Mouse (Mus musculus) megakaryocyte, embryonic 14.5 days (primary cell): ENCODE data around the gene Gm4922. TPM values are rescaled to one million over a fixed set of nuclear protein-coding genes. Genes with fewer than 3 reads are reported as not detected.

Experiments used
- H3K27me3 ChIP-seq: replicated peaks from 2 replicates; pipeline ENCODE3; 2012; ENCODE audit warnings: inconsistent platforms
- H3K36me3 ChIP-seq: replicated peaks from 2 replicates; pipeline ENCODE3; 2012; ENCODE audit warnings: low read length, inconsistent platforms, mixed read lengths
- H3K4me1 ChIP-seq: 2 replicates; pipeline ENCODE4 v1.6.1; 2012; ENCODE audit warnings: inconsistent platforms
- H3K4me3 ChIP-seq: replicated peaks from 2 replicates; pipeline ENCODE3; 2012; ENCODE audit warnings: moderate library complexity, mild to moderate bottlenecking, inconsistent platforms
- H3K9me3 ChIP-seq: 2 replicates; pipeline ENCODE4 v1.6.1; 2012; ENCODE audit warnings: inconsistent platforms
- FLI1 ChIP-seq: IDR thresholded peaks from 2 replicates; pipeline ENCODE4 v1.6.1; 2012; ENCODE audit warnings: low read length, inconsistent platforms, mixed read lengths
- GATA1 ChIP-seq: IDR thresholded peaks from 3 replicates; pipeline ENCODE4 v1.6.1; 2012; ENCODE audit warnings: mixed read lengths, low read length, inconsistent platforms, borderline replicate concordance
- polyA plus RNA-seq: library from polyadenylated mRNA; stranded (reverse); fragments of >175 nt; gene quantifications from 2 replicates; pipeline ENCODE4 v1.2.3, GENCODE M21; 2012; ENCODE audit warnings: low replicate concordance; ENCODE audit not compliant: insufficient read depth

The Gm4922 gene
- polyA plus RNA-seq, 1 experiment = not detected

GRCm38 (mm10) chr10:18790063-18790462, 3.5 kb upstream of the Gm4922 start:
- TF ChIP-seq GATA1 (no peak), FLI1 (no peak)
- no peaks in the 10 kb centered on the region for H3K4me1 ChIP-seq
- no peaks in the 10 kb centered on the region for H3K27me3 ChIP-seq
- H3K36me3 ChIP-seq = no peaks in the 10 kb centered on the region
- H3K4me3 ChIP-seq = no peak overlapping the region
- H3K9me3 ChIP-seq = no peaks in the 10 kb centered on the region

DNA sequence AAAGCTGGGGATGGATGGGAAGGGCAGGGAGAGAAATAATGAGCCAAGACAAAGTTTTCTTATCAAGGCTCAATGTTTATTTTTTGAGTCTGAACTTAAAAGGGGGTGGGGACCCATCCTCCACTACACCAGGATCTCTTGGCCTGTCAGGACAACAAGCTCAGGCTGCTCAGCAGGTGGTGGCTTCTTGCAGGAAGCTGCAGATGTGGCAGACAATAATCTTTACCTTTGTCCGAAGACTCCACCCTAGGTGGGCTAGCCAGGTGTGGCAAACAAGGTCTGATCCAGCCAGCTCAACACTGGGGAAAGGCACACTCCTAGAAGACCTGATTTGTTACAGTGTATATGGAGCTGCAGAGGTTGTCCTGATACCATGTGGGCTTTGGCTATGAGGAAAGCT, 2.0 kb upstream of the Gm4922 start:
- H3K9me3 ChIP-seq = no peaks in the 10 kb centered on the region
- peaks cover 2% of the 10 kb centered on the region for H3K27me3 ChIP-seq
- no peak for TF ChIP-seq FLI1
- TF ChIP-seq GATA1 = no peak
- no peak overlapping the region for H3K4me3 ChIP-seq
- no peaks in the 10 kb centered on the region for H3K36me3 ChIP-seq
- no peaks in the 10 kb centered on the region for H3K4me1 ChIP-seq

DNA sequence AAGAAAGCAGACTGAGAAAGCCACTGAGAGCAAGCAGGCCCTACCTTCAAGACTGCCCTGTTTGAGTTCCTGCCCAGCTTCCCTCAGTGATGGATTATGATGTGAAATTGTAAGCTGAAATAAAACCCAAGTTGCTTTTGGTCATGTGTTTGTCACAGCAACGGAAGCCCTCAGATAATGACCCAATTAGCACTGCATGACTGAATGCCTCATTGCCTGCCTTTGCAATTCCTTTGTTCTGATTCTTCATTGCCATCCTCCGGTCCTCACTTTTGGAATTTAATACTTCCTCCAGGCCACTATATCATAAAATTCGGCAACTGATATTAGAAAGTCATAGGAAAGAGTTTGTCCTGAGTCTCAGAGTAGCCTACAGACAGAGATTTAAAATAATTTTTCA, 9.0 kb downstream of the Gm4922 start:
- TF ChIP-seq GATA1 (no peak), FLI1 (no peak)
- no peak overlapping the region for H3K4me3 ChIP-seq
- H3K4me1 ChIP-seq = no peaks in the 10 kb centered on the region
- no peaks in the 10 kb centered on the region for H3K9me3 ChIP-seq
- H3K36me3 ChIP-seq = no peaks in the 10 kb centered on the region
- no peaks in the 10 kb centered on the region for H3K27me3 ChIP-seq

DNA sequence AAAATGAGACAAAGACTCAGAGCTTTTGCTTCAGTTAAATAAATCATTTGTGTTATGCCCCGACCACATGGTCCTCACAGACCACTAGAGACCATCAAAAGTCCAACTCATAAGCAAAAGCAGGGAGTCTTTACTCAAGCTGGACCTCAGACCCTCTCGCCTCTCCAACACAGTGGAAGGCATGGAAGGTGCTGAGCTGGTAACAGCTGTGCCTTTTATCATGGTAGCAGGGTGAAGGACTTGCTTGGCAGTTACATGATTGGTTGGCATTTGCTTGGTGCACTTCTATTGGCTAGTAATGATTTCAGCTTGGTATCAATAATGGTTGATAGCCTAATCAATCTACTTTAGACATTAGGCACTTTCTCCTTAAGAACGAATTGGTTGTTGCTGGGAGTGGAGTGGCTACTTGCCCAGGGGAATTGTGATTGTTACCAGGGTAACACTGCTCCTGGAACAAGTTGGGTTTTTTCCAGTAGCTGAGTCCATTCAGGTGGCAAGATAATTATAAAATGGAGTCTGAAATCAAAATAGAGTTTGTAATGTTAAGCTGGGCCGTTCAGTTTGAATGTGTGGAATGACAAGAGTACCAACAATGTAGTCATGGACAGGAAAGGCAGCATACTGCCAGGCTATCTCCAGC, 13.9 kb downstream of the Gm4922 start:
- no peak overlapping the region for H3K4me3 ChIP-seq
- no peaks in the 10 kb centered on the region for H3K27me3 ChIP-seq
- no peaks in the 10 kb centered on the region for H3K9me3 ChIP-seq
- no peaks in the 10 kb centered on the region for H3K4me1 ChIP-seq
- H3K36me3 ChIP-seq = no peaks in the 10 kb centered on the region
- TF ChIP-seq FLI1 (no peak), GATA1 (no peak)

DNA sequence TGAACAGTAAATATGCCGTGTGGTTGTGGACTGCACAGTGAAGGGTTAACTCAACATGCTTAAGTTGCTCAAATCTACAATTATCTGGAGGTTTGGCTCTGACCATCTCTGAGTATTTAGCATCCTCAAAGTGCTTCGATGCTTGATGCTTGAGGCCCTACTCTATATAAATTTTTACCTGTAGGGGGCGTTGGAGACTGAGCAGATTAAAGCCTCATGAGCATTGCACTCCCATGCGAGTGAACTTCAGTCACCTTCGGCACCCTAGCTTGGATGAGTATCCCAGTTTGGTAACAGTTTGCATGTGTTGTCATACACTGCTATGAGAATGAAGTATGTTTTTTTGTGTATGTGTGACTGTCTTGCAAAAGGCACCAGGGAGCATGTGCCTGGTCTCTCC, 16.7 kb downstream of the Gm4922 start:
- TF ChIP-seq FLI1 = no peak
- TF ChIP-seq GATA1 = no peak
- H3K4me3 ChIP-seq = no peak overlapping the region

DNA sequence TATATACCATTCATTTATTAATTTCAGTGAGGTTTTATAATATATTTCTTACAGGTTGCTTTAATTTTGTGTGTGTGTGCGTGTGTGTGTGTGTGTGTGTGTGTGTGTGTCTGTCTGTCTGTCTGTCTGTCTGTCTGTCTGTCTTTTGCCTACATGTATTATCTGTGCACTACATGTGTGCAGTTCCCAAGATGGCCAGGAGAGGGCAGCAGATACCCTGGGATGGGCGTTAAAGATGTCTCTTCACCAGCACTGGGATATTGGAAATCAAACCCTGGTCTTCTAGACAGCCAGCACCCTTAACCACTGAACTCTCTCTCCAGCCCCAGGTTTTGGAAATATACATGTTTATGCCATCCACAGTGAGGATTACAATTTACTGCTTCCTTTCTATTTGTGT, 26.4 kb downstream of the Gm4922 start:
- no peak for TF ChIP-seq FLI1
- no peak for TF ChIP-seq GATA1
- Histone ChIP-seq H3K4me1 (no peaks in the 10 kb centered on the region), H3K4me3 (no peak overlapping the region), H3K27me3 (peaks cover 2% of the 10 kb centered on the region), H3K36me3 (no peaks in the 10 kb centered on the region), H3K9me3 (peaks cover 9% of the 10 kb centered on the region)

More for the DNA sequence above, 16.7 kb downstream of the Gm4922 start:
- peaks cover 2% of the 10 kb centered on the region for H3K27me3 ChIP-seq
- no peaks in the 10 kb centered on the region for H3K4me1 ChIP-seq
- peaks cover 16% of the 10 kb centered on the region for H3K9me3 ChIP-seq
- no peaks in the 10 kb centered on the region for H3K36me3 ChIP-seq

DNA sequence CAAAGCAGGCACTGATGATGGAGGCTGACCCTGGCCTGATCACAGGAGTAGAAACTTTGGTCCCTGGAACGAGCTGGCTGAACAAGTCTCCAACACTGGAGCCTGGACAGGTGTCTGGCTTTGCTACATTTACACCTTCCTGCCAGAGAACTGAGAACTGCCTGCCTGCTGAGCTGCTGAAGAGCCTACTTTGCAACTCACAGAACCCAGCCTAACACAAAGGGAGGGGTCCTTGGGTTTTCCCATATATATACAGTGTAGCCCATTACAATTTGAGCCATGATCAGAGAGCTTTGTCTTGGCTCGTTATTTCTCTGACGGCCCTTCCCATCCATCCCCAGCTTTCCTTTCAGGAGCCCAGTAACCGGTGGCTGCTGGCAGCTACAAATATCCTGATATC, 36.5 kb downstream of the Gm4922 start:
- H3K36me3 ChIP-seq = no peaks in the 10 kb centered on the region
- H3K9me3 ChIP-seq = no peaks in the 10 kb centered on the region
- no peaks in the 10 kb centered on the region for H3K4me1 ChIP-seq
- TF ChIP-seq FLI1 (no peak), GATA1 (no peak)
- H3K27me3 ChIP-seq = peaks cover 6% of the 10 kb centered on the region
- no peak overlapping the region for H3K4me3 ChIP-seq

GRCm38 (mm10) chr10:18743286-18744142, 43.1 kb downstream of the Gm4922 start, which contains the start of gene Arfgef3:
Gene Arfgef3, minus strand, starts transcription at chr10:18743949.
- no peaks in the 10 kb centered on the region for H3K36me3 ChIP-seq
- peaks cover 31% of the 10 kb centered on the region for H3K27me3 ChIP-seq
- TF ChIP-seq GATA1 (no peak), FLI1 (no peak)
- H3K4me3 ChIP-seq = peak within 1 kb of the TSS; percentile 90
- no peaks in the 10 kb centered on the region for H3K9me3 ChIP-seq
- peaks cover 8% of the 10 kb centered on the region for H3K4me1 ChIP-seq

GRCm38 (mm10) chr10:18742086-18742485, 44.5 kb downstream of the Gm4922 start:
- H3K9me3 ChIP-seq = no peaks in the 10 kb centered on the region
- H3K36me3 ChIP-seq = no peaks in the 10 kb centered on the region
- peaks cover 31% of the 10 kb centered on the region for H3K27me3 ChIP-seq
- no peak overlapping the region for H3K4me3 ChIP-seq
- TF ChIP-seq GATA1 (no peak), FLI1 (no peak)
- H3K4me1 ChIP-seq = peaks cover 8% of the 10 kb centered on the region

DNA sequence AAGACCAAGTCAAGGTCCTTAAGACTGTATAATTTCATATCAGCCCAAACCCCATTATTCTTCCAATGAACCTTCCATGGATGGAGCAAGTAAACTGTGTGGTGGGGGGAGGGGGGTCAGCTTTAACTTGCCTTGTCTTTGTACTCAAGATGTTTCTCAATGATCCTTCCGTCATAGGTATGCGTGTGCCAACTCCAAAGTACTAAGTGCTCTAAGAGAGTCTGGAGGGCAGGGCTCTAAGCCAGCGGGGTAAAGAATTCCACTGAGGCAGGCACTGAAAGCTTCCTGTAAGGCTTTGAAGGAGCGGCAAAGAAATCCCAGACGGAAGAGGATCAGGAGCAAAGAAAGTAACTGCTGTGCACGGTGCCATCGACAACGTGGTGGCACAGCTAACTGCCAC, 45.6 kb downstream of the Gm4922 start:
- Histone ChIP-seq H3K27me3 (peaks cover 31% of the 10 kb centered on the region), H3K9me3 (no peaks in the 10 kb centered on the region), H3K36me3 (no peaks in the 10 kb centered on the region), H3K4me3 (no peak overlapping the region), H3K4me1 (peaks cover 8% of the 10 kb centered on the region)
- TF ChIP-seq GATA1 (no peak), FLI1 (no peak)

Other genes with a start within 250 kb of the Gm4922 start
- not detected in 2 replicates for gene Hebp2, start 240.7 kb downstream of the Gm4922 start, polyA plus RNA-seq
- not detected in 2 replicates for gene Arfgef3, start 42.8 kb downstream of the Gm4922 start, polyA plus RNA-seq
- 1.2 and 2.8 TPM in 2 replicates for gene Perp, start 58.2 kb upstream of the Gm4922 start, polyA plus RNA-seq
- gene Tnfaip3, start 228.9 kb upstream of the Gm4922 start, polyA plus RNA-seq = 1.8 and 3.0 TPM in 2 replicates